Mouse (Mus musculus) liver, embryonic 14.5 days (tissue): ENCODE results near the gene Pacsin2.

Source experiments
- CTCF ChIP-seq: IDR thresholded peaks from 2 replicates; pipeline ENCODE4 v1.5.1; 2016; ENCODE audit warnings: antibody characterized with exemption, low read depth, control low read depth
- EP300 ChIP-seq: IDR thresholded peaks from 2 replicates; pipeline ENCODE4 v1.6.1; 2016; ENCODE audit warnings: antibody characterized with exemption, low read depth

DNA sequence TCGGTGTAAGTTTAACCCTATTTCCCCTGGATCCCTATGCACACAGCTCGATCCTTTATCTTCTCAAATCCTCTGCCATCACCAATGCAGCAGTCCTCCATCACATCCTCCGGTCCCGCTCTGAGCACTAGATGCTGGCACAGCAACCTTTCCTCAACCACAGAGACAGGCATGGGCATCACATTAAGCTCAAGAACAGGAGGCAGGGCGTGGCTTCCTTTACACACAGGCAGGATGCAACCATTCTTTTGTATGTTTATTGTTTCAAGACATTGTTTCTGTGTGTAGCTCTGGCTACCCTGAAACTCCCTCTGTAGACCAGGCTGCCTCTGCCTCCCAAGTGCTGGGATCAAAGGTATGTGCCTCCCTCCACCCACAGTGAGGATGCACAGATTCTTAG, 8.8 kb downstream of the Pacsin2 start:
- no peak for TF ChIP-seq CTCF
- no peak for TF ChIP-seq EP300
